In the genomic region with DNA sequence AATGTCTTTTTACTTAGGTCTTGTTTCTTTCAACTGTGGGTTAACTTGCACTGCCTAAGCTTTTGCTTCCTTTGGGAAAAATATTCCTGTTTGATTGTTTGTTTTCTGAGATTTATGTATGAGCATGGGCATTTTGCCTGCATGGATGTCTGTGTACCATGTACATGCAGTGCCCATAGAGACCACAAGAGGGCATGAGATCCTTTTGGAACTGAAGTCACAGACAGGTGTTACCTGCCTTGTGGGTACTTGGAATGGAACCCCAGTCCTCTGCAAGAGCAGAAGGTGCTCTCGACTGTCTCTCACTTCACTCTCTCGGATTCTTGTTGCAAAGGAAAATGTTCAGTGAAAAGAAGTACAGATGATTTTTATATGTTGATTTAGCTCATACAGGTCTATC, we compare ENCODE assay signal across 10 mouse cellular contexts.
DNase-seq lines count a peak whose midpoint lies in the region; ATAC-seq and TF ChIP-seq lines count a peak whose summit lies in the region.
"Had no signal": no experiment of that assay in that cellular context is flagged by ENCODE, and none has a peak within 500 bp of the region (broad histone marks: within the 10 kb centered on the region; RNA-seq: fewer than 3 reads in every experiment).

No protein-coding gene starts in this region.

- peak; percentile 69 for TF ChIP-seq CTCF in hindbrain, postnatal 0 days (IDR thresholded peaks at IDR 0.05; ENCODE audit: low read depth)
- TF ChIP-seq CTCF in ES-Bruce4 (IDR thresholded peaks at IDR 0.05; ENCODE audit: low read depth, low read length): peak; percentile 46

- intact Hi-C loops in gastrocnemius, postnatal 14 days (cut with DNase I; ENCODE audit: low total_unique reads): no loop called here

- no peak for TF ChIP-seq EP300 in ES-Bruce4 (IDR thresholded peaks at IDR 0.05; ENCODE audit: insufficient read depth, low read depth, low read length)

- H3K36me3 ChIP-seq in hindbrain, postnatal 0 days (ENCODE audit: insufficient read depth, low read length): peaks cover 4% of the 10 kb centered on the region; the same call in 1 of the 2 replicates
- H3K36me3 ChIP-seq in hindbrain, embryonic 16.5 days (ENCODE audit: control insufficient read depth, insufficient read depth, low read length): peaks cover 4% of the 10 kb centered on the region
- H3K36me3 ChIP-seq in ES-Bruce4 (ENCODE audit: control insufficient read depth, insufficient read depth, low read length, poor library complexity, severe bottlenecking): no peaks in the 10 kb centered on the region

- H3K27ac ChIP-seq in hindbrain, postnatal 0 days: no peak overlapping the region
- H3K27ac ChIP-seq in hindbrain, embryonic 16.5 days (ENCODE audit: low read depth, low read length): no peak overlapping the region
- H3K27ac ChIP-seq in ES-Bruce4 (ENCODE audit: insufficient read depth, low read length): no peak overlapping the region
- H3K27ac ChIP-seq: embryonic facial prominence, embryonic 13.5 days had no signal

- H3K9me3 ChIP-seq in hindbrain, postnatal 0 days (ENCODE audit: low read length): no peaks in the 10 kb centered on the region
- H3K9me3 ChIP-seq in hindbrain, embryonic 16.5 days (ENCODE audit: control insufficient read depth, low read length): 0 out of 2 replicates have a peak, but pooled peaks cover 2% of the 10 kb centered on the region
- H3K9me3 ChIP-seq in ES-Bruce4 (replicated peaks; ENCODE audit: control insufficient read depth, insufficient read depth, low read length, poor library complexity, severe bottlenecking): no peaks in the 10 kb centered on the region
- H3K9me3 ChIP-seq: embryonic facial prominence, embryonic 13.5 days had no signal

- H3K4me2 ChIP-seq in hindbrain, postnatal 0 days (ENCODE audit: low read depth, low read length): no peak overlapping the region
- no peak overlapping the region for H3K4me2 ChIP-seq in hindbrain, embryonic 16.5 days (ENCODE audit: low read length)
- H3K4me2 ChIP-seq: embryonic facial prominence, embryonic 13.5 days had no signal

- no peak for TF ChIP-seq POLR2A in ES-Bruce4 (IDR thresholded peaks at IDR 0.05; ENCODE audit: insufficient read depth, low read length)

- no peak overlapping the region for H3K4me3 ChIP-seq in hindbrain, postnatal 0 days (ENCODE audit: low read length)
- no peak overlapping the region for H3K4me3 ChIP-seq in hindbrain, embryonic 16.5 days (ENCODE audit: low read length)
- H3K4me3 ChIP-seq in ES-Bruce4 (ENCODE audit: low read depth, low read length): no peak overlapping the region
- H3K4me3 ChIP-seq: embryonic facial prominence, embryonic 13.5 days; myocyte had no signal

- 88% methylated on average over 2 of the region's 2 CpGs for WGBS in hindbrain, postnatal 0 days
- 92% methylated on average over 2 of the region's 2 CpGs for WGBS in hindbrain, embryonic 16.5 days

- H3K4me1 ChIP-seq in hindbrain, postnatal 0 days (ENCODE audit: insufficient read depth, low read length): no peaks in the 10 kb centered on the region
- no peaks in the 10 kb centered on the region for H3K4me1 ChIP-seq in hindbrain, embryonic 16.5 days (ENCODE audit: control insufficient read depth, insufficient read depth, low read depth, low read length)
- H3K4me1 ChIP-seq in ES-Bruce4 (ENCODE audit: control insufficient read depth, insufficient read depth, low read length): no peaks in the 10 kb centered on the region
- H3K4me1 ChIP-seq: embryonic facial prominence, embryonic 13.5 days had no signal

- H3K9ac ChIP-seq in hindbrain, postnatal 0 days (replicated peaks; ENCODE audit: low read length): no peak overlapping the region
- H3K9ac ChIP-seq in hindbrain, embryonic 16.5 days (ENCODE audit: low read depth, low read length): no peak overlapping the region
- H3K9ac ChIP-seq in ES-Bruce4 (ENCODE audit: low read depth, poor library complexity, severe bottlenecking): no peak overlapping the region
- H3K9ac ChIP-seq: embryonic facial prominence, embryonic 13.5 days had no signal

- DNase-seq in hindbrain, postnatal 0 days (ENCODE audit: low spot score): peak; percentile 59
- DNase-seq in 3134 (ENCODE audit: extremely low read depth, insufficient read length, low spot score): peak; percentile 4
- peak; percentile 63 to 66 for DNase-seq in cerebellum, postnatal 10 days
- peak; percentile 61 for DNase-seq in lung, postnatal 36 days
- DNase-seq in gastrocnemius, postnatal 4 days (ENCODE audit: low spot score in 2 of 2): no peak
- DNase-seq in gastrocnemius, postnatal 14 days: no peak

- no peak for ATAC-seq in hindbrain, postnatal 0 days
- no peak for ATAC-seq in hindbrain, embryonic 16.5 days

- no peaks in the 10 kb centered on the region for H3K27me3 ChIP-seq in hindbrain, postnatal 0 days (ENCODE audit: insufficient read depth, low read length)
- no peaks in the 10 kb centered on the region for H3K27me3 ChIP-seq in hindbrain, embryonic 16.5 days (replicated peaks; ENCODE audit: control insufficient read depth, insufficient read depth, low read length)
- no peaks in the 10 kb centered on the region for H3K27me3 ChIP-seq in ES-Bruce4 (ENCODE audit: control insufficient read depth, insufficient read depth, low read length, poor library complexity, severe bottlenecking)
- H3K27me3 ChIP-seq: embryonic facial prominence, embryonic 13.5 days had no signal

Comparison
In these comparisons a context has a peak if more than half of its experiments do, and no peak if none do; other contexts are left out.
1. DNase-seq: peak in hindbrain, postnatal 0 days (single experiment), 3134 (single experiment), cerebellum, postnatal 10 days (2 of 2) and lung, postnatal 36 days (single experiment); none in gastrocnemius, postnatal 4 days (0 of 2) and gastrocnemius, postnatal 14 days (single experiment).